Comparison of ENCODE assay signal across 19 mouse cellular contexts in genomic region chr17:86243109-86243527, GRCm38 (mm10).
DNase-seq lines count a peak whose midpoint lies in the region; ATAC-seq and TF ChIP-seq lines count a peak whose summit lies in the region.
"Had no signal": no experiment of that assay in that cellular context is flagged by ENCODE, and none has a peak within 500 bp of the region (broad histone marks: within the 10 kb centered on the region; RNA-seq: fewer than 3 reads in every experiment).

No protein-coding gene starts in this region.

- H3K27ac ChIP-seq in bone marrow macrophage, adult 2 months (ENCODE audit: insufficient read depth, low read depth, low read length), result no peak overlapping the region
- H3K27ac ChIP-seq in midbrain, embryonic 16.5 days (ENCODE audit: low read length), result no peak overlapping the region
- H3K27ac ChIP-seq in midbrain, embryonic 10.5 days (replicated peaks), result no peak overlapping the region
- H3K27ac ChIP-seq: embryonic facial prominence, embryonic 13.5 days; forebrain, embryonic 10.5 days; heart, embryonic 10.5 days; hindbrain, embryonic 10.5 days; liver, embryonic 12.5 days; macrophage; stomach, postnatal 0 days had no signal

- H3K4me2 ChIP-seq in midbrain, embryonic 16.5 days (ENCODE audit: low read length), result no peak overlapping the region
- H3K4me2 ChIP-seq: embryonic facial prominence, embryonic 13.5 days; liver, embryonic 12.5 days had no signal

- peaks cover 5% of the 10 kb centered on the region; the same call in 1 of the 2 replicates for H3K4me1 ChIP-seq in lung, adult 2 months (ENCODE audit: control insufficient read depth, insufficient read depth, low read length)
- no peaks in the 10 kb centered on the region for H3K4me1 ChIP-seq in bone marrow macrophage, adult 2 months (ENCODE audit: control insufficient read depth, insufficient read depth, low read length)
- no peaks in the 10 kb centered on the region for H3K4me1 ChIP-seq in midbrain, embryonic 16.5 days (ENCODE audit: control insufficient read depth, insufficient read depth, low read length)
- H3K4me1 ChIP-seq in midbrain, embryonic 10.5 days, result 0 out of 2 replicates have a peak, but pooled peaks cover 5% of the 10 kb centered on the region
- H3K4me1 ChIP-seq: liver, embryonic 12.5 days had no signal

- H3K4me3 ChIP-seq in lung, adult 2 months (replicated peaks; ENCODE audit: extremely low read depth, low read depth, low read length), result no peak overlapping the region
- peak overlapping the region; percentile 18; the same call in 1 of the 2 replicates for H3K4me3 ChIP-seq in bone marrow macrophage, adult 2 months (ENCODE audit: insufficient read depth, low read length)
- no peak overlapping the region for H3K4me3 ChIP-seq in midbrain, embryonic 16.5 days (ENCODE audit: low read depth, low read length)
- no peak overlapping the region for H3K4me3 ChIP-seq in midbrain, embryonic 10.5 days
- H3K4me3 ChIP-seq: embryonic facial prominence, embryonic 13.5 days; forebrain, embryonic 10.5 days; heart, embryonic 10.5 days; hindbrain, embryonic 10.5 days; liver, embryonic 12.5 days had no signal

- peak; percentile 93 for ATAC-seq in megakaryocyte progenitor cell, adult 5-6 weeks (replicated peaks; ENCODE audit: poor library complexity)
- ATAC-seq in midbrain, embryonic 16.5 days, result no peak
- ATAC-seq: liver, embryonic 12.5 days had no signal

- TF ChIP-seq CTCF in lung, adult 2 months (IDR thresholded peaks at IDR 0.05; ENCODE audit: insufficient read depth, low read length), result no peak
- TF ChIP-seq CTCF in bone marrow macrophage, adult 2 months (IDR thresholded peaks at IDR 0.05; ENCODE audit: low read depth, low read length), result no peak

- no peaks in the 10 kb centered on the region for H3K36me3 ChIP-seq in midbrain, embryonic 16.5 days (ENCODE audit: control insufficient read depth, insufficient read depth, low read length)
- no peaks in the 10 kb centered on the region for H3K36me3 ChIP-seq in midbrain, embryonic 10.5 days
- H3K36me3 ChIP-seq: embryonic facial prominence, embryonic 13.5 days; forebrain, embryonic 10.5 days; hindbrain, embryonic 10.5 days; liver, embryonic 12.5 days had no signal

- H3K9ac ChIP-seq in midbrain, embryonic 16.5 days (ENCODE audit: low read depth, low read length), result no peak overlapping the region
- H3K9ac ChIP-seq: embryonic facial prominence, embryonic 13.5 days; liver, embryonic 12.5 days had no signal

- no peak for TF ChIP-seq POLR2A in lung, adult 2 months (IDR thresholded peaks at IDR 0.05; ENCODE audit: borderline replicate concordance, extremely low read depth, low read depth, low read length)
- no peak for TF ChIP-seq POLR2A in bone marrow macrophage, adult 2 months (IDR thresholded peaks at IDR 0.05; ENCODE audit: borderline replicate concordance, low read depth, low read length)

- DNase-seq in lung, adult 2 months, result peak; percentile 28
- no peak for DNase-seq in lung, postnatal 25 days (ENCODE audit: low spot score)
- DNase-seq in midbrain, embryonic 10.5 days (ENCODE audit: low spot score), result no peak
- no peak for DNase-seq in thymus, postnatal 14 days
- DNase-seq: adrenal gland, postnatal 10 days; cerebellum, postnatal 36 days; kidney, postnatal 14 days; left cerebral cortex, postnatal 4 days; right cerebral cortex, postnatal 14 days had no signal

- no peaks in the 10 kb centered on the region for H3K27me3 ChIP-seq in midbrain, embryonic 16.5 days (ENCODE audit: control insufficient read depth, insufficient read depth, low read depth, low read length)
- H3K27me3 ChIP-seq in midbrain, embryonic 10.5 days (ENCODE audit: low read depth, poor library complexity, severe bottlenecking), result no peaks in the 10 kb centered on the region
- H3K27me3 ChIP-seq: embryonic facial prominence, embryonic 13.5 days; liver, embryonic 12.5 days had no signal

- H3K9me3 ChIP-seq in midbrain, embryonic 16.5 days (replicated peaks; ENCODE audit: control insufficient read depth, low read length, poor library complexity, severe bottlenecking), result no peaks in the 10 kb centered on the region
- H3K9me3 ChIP-seq in midbrain, embryonic 10.5 days (replicated peaks), result no peaks in the 10 kb centered on the region
- H3K9me3 ChIP-seq: embryonic facial prominence, embryonic 13.5 days; forebrain, embryonic 10.5 days; heart, embryonic 10.5 days; hindbrain, embryonic 10.5 days; liver, embryonic 12.5 days had no signal

- 54% methylated on average over 16 of the region's 16 CpGs for WGBS in lung, adult 2 months
- WGBS in midbrain, embryonic 16.5 days, result 88% methylated on average over 16 of the region's 16 CpGs
- WGBS in midbrain, embryonic 10.5 days, result 87% methylated on average over 16 of the region's 16 CpGs
